In the genomic region with DNA sequence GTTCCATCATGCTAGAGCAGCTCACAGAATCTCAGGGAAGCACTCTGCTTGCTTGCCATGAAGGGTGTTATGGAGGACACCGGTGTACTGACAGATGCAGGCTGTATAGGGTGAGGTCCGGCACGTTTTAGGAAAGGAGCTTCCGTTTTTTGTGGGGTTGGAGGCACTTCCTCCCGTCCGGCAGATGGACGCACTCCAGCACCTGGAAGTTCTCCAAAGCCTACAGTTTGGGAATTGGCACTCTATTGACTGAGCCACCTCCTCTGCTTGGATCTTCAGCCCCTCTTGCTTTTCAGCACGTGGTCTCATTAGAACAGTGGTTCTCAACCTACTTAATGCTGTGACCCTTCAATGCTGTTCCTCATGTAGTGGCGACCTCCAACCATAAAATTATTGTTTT, we compare ENCODE assay signal across 16 mouse cellular contexts.
DNase-seq lines count a peak whose midpoint lies in the region; TF ChIP-seq lines count a peak whose summit lies in the region.
"Had no signal": no experiment of that assay in that cellular context is flagged by ENCODE, and none has a peak within 500 bp of the region (broad histone marks: within the 10 kb centered on the region; RNA-seq: fewer than 3 reads in every experiment).

No protein-coding gene starts in this region.

- H3K27me3 ChIP-seq in cerebellum, adult 2 months (ENCODE audit: control insufficient read depth, insufficient read depth, low read length), result no peaks in the 10 kb centered on the region
- H3K27me3 ChIP-seq: embryonic facial prominence, embryonic 12.5 days; forebrain, embryonic 15.5 days; heart, embryonic 15.5 days; intestine, embryonic 15.5 days had no signal

- no peak overlapping the region for H3K4me3 ChIP-seq in cerebellum, adult 2 months (replicated peaks; ENCODE audit: insufficient read depth, low read depth, low read length)
- H3K4me3 ChIP-seq: embryonic facial prominence, embryonic 12.5 days; forebrain, embryonic 15.5 days; heart, embryonic 15.5 days; intestine, embryonic 15.5 days had no signal

- no peak for TF ChIP-seq CTCF in cerebellum, adult 2 months (IDR thresholded peaks at IDR 0.05; ENCODE audit: borderline replicate concordance, insufficient read depth, low read depth, low read length)

- WGBS in cerebellum, adult 2 months, result 10% methylated on average over 9 of the region's 9 CpGs

- TF ChIP-seq POLR2A in cerebellum, adult 2 months (IDR thresholded peaks at IDR 0.05; ENCODE audit: borderline replicate concordance, insufficient read depth, low read length), result no peak

- H3K4me1 ChIP-seq in cerebellum, adult 2 months (ENCODE audit: control insufficient read depth, insufficient read depth, low read length), result no peaks in the 10 kb centered on the region; the same call in none of the 2 replicates
- H3K4me1 ChIP-seq: embryonic facial prominence, embryonic 12.5 days; forebrain, embryonic 15.5 days; heart, embryonic 15.5 days; intestine, embryonic 15.5 days had no signal

- H3K27ac ChIP-seq in cerebellum, adult 2 months (ENCODE audit: insufficient read depth, low read length), result no peak overlapping the region
- H3K27ac ChIP-seq: embryonic facial prominence, embryonic 12.5 days; forebrain, embryonic 15.5 days; heart, embryonic 15.5 days; hindbrain, embryonic 14.5 days; intestine, embryonic 15.5 days had no signal

- peak; percentile 30 to 39 for DNase-seq in cerebellum, adult 2 months
- DNase-seq in cerebellum, adult 11-12 months, result no peak
- DNase-seq in cerebellum, postnatal 36 days, result peak; percentile 39 to 61
- no peak for DNase-seq in cerebellum, adult 9-10 months
- DNase-seq in adrenal gland, postnatal 14 days, result peak; percentile 12
- DNase-seq in adrenal gland, postnatal 25 days, result peak; percentile 28
- DNase-seq in spleen, postnatal 14 days (ENCODE audit: low spot score in 2 of 2), result no peak
- DNase-seq: gastrocnemius, postnatal 36 days; heart, adult 18-20 months; heart, postnatal 14 days; kidney, adult 18-20 months had no signal

Comparison
In these comparisons a context has a peak if more than half of its experiments do, and no peak if none do; other contexts are left out.
1. DNase-seq: peak in cerebellum, adult 2 months (2 of 2), cerebellum, postnatal 36 days (2 of 2), adrenal gland, postnatal 14 days (single experiment) and adrenal gland, postnatal 25 days (single experiment); none in cerebellum, adult 11-12 months (single experiment), cerebellum, adult 9-10 months (single experiment) and spleen, postnatal 14 days (0 of 2).